Mouse (Mus musculus) cerebellum, postnatal 36 days (tissue): ENCODE data around the gene Coro2b.
A peak's percentile ranks its signal among the peaks of the same experiment; 100 is the strongest.

Experiments used
- DNase-seq, 2 experiments: peaks; one replicate each; pipeline ENCODE4 v3.0.0; 2021 to 2022; ENCODE audit warnings: mixed read lengths in 2 of 2

Coro2b gene

DNA sequence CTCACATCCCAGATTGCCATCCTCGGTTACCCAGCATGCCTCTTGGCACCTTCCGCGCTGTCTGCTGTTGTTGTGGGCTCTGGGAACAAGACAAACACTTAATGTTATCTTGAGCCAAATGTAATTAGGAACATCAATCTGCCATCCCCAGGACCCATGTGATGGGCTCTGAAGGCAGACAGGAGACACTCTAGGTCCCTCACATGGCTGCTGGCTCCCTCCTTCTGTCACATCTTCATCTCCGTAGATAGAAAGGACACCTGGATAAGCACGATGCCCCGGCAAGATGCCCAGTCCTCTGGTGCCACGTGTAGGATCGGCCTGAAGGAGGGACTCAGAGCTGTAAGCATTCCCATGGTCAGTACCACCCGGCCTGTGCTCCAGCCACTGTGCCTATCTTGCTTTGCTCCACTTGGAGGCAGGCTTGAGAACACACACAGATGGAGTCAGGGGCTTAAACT is 2.4 kb upstream of the Coro2b start:
- peak; percentile 54 to 55 for DNase-seq

DNA sequence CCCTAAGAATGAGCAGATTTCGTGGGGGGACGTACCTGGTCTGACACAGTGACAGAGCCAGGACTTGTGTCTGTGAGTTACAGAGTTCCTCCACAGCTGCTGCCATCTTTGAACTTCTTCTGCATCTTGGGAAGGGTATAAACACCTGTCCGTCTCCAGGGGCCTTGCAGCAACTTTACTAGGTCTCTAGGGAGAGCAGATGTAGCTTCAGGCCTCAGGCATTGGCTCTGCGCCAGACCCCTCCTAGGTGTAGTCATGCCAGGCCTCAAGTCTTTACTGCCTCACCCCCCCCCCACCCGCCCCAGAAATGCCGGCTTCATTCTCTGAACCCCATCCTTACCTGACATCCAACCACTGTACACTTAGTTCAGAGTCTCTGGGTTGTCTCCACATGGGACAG is 1.1 kb upstream of the Coro2b start:
- DNase-seq: peak in 1 of 2 experiments; percentile 54

DNA sequence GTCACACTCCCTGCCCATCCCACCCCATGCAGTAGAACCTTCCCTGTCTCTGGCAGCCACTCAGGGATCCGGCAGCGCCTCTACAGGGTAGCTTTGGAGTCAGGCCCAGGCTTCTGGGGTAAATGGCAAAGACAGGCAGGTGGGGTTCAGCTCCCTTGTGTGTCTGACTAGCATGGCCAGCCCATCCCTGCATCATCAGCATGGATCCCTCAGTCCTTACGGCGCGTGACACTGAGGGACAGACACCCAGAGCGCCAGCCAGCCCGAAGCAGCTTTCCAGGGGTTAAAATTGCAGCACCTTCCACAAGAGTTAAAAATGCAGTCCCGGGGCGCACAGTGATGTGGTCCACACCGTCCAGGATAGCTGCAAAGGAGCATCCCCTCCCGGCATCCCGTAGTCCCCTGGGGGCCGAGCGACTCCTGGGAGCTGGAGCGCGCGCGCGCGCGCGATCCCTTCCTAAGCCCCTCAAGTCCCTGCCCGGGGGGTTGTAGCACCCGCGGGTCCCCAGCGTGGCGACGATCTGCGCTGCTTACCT is 657 bp downstream of the Coro2b start:
- peak; percentile 77 to 82 for DNase-seq

DNA sequence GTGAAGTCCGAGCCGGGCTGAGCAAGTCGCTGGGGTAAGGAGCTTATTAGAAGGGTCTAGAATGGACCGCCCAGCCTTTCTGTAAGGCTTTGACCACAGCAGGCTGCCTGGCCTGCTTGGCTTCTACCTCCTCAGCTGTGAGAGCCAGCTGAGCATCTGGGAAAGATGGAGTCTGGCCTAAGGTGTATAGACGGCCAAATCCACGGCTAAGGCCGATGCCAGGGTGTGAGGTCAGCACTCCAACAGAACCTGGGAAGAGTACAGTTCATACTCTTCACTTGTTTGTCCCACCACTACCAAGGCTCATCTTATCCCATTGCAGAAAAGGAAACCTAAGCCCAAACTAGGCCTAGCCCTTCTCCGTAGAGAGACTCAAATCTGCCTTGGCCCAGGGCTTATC is 1.3 kb downstream of the Coro2b start:
- DNase-seq: peak; percentile 54 to 67

DNA sequence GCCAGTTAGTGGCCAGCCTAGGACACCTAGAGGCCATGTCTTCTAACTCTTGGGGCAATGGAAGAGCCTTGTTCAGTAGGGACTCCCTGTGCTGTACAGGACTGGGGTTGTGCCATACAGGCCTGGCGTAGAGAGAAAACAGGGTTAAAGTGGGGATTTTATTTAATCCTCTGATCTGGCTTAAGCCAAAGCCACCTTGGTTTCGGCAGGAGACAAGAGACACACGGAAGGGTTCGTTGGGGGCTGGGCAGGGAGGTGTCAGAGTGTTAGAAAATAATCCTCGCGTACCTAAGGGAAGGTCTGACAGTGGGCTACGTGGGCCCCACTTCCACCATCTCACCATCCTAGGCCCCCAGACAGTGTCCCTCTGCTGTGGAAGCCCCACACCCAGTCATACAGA is 2.2 kb downstream of the Coro2b start:
- no peak for DNase-seq

DNA sequence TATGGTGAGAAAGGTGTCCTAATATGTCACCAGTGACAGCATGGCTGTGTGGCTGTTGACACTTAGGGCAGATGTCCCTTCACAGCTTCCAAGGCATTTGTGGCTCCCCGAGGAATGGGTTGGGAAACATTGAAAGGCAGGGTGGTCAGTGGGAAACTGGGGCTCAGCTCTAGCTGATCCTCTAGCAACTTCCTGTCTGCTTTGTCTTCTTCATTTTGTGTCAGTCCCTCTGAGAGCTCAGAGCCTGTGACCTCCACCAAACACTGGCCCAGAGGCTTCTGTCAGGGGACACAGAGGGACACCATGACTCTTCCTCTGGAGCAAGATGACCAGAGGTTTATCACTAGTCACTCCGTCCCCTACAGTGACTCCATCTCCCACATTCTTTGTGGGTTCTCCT is 2.7 kb downstream of the Coro2b start:
- DNase-seq: no peak

DNA sequence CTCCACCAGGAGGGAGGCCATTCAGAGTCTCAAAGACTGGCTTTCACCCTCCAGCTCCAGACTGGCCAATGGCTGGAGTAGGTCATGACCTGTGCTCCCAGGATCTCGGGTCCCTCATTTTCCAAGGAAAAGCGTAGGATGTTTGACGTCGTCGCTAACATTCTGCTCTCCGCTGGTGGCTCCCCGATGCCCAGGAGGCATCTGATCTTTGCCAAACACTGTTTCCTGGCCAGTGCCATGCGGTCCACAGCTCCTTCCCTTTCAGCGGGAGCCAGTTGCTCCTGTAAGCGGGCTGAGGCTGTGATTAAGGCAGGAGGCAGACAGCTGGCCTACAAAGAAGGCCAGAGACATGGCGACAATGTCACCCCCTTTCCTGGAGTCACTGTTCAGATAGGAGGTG is 4.0 kb downstream of the Coro2b start:
- DNase-seq: no peak

DNA sequence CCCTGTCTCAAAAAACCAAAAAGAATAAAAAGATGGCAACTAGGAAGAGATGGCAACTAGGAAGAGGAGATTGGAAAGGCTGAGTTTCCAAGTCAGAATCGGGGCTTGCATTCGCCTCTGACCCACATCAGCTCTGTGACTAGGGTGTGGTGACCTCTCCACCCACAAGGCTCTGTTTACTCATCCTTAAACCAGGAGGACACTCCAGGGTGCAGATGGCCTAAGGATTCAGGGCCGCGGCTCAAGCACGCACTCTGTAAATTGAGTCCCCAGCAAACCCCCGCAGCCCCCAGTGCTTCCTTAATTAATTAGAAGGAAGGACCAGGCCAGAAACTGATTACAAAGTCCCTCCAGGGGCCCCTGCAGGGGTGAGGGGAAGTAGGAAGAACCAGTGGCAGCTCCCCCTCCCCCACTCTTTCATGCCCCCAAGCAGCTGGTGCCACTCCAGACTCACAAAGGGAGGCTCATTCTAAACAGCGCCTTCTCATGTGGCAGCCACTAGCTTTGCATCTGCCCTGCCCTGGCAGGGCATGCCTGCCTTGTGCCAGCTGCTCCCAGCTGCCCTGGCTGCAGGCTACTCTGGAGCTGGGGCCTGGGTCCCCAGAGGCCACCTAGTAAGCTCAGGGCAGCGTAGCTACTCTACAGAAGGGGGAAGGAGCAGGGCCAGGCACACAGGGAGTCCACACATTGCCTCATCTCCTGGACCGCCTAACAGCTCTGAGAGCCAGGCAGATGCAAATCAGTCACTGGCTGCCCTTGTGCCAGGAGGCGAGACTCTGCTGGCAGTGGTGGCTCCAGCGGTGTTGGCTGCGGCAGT is 5.2 kb downstream of the Coro2b start:
- no peak for DNase-seq

DNA sequence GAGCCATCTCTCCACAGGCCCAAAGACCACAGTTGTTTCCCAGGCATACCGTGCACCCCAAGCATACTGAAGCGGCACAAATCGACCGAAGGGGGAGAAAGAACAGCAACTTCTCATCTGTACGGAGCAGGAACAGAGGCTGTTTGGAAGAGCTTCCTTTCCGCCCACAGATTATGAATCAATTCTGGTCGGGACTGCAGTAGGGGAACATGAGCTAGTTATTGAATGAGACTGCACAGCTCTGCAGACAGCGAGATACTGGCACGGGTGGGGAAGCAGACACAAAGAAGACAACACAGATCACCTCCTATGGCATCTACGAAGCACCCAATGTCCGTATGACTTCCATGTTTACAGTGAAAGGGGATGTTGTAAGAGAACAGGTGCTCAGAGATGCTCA is 8.3 kb downstream of the Coro2b start:
- DNase-seq: no peak

DNA sequence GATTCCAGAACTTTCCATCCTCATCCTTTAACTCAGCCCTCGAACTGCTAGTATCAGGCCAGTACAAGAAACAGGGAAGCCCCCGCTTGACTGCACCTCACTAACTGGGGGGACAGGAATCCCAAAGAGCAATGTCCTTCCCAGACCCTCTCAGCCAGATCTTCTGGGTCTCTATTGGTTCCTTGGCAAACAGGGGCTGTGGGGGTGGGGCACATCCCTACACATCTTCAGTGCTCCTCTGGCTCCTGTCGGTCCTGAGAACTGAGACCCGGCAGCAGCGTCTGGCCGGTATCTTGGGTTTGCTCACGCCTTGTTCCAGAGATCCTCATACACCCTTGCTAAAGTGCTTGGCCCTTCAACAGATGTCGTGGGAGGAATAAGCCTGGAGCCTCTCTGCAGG is 10.0 kb downstream of the Coro2b start:
- no peak for DNase-seq

DNA sequence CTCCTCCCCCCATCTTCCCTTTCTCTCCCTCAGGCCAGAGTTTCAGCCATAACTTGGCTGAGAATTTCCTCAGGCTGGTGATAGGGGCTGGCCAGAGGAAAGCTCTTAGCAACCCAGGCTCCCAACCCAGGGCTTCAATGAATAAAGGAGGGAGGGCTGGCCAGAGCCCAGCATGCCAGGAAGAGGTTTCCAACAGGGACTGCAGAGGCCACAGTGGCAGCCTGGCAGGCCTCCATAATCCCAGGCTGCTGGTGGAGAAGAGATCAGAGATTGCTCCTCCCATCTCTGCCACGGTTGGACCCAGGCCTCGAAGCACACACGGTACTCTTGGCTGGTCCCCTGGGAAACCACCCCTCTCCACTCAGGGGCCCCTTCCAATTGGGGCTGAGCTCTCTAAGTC is 10.4 kb downstream of the Coro2b start:
- DNase-seq: peak; percentile 74 to 80

DNA sequence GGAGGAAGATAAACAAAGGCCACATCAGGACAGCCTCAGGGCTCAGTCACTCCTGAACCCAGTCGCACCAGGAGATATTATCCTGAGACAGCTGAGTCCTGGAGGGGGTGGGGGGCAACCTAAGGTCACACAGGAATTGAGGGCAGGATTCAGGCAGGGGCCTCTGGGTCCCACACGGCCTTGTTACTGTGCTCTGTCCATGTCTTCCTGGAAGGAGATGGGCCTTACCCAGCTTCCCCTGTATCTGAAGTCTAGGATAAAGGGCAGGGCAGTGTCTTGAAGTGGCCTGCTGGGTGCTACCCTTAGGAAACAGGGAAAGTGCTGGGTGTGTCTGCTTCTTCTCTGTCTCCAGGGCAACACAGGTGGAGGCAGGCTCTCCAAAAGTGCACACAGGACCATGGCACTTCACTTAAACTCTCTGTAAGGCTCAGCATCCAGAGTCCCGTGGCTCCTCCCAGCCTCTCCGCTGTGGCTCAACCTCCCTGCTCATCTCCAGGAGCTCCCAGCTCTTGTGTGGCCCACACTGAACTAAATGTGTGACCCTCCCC is 12.0 kb downstream of the Coro2b start:
- no peak for DNase-seq

DNA sequence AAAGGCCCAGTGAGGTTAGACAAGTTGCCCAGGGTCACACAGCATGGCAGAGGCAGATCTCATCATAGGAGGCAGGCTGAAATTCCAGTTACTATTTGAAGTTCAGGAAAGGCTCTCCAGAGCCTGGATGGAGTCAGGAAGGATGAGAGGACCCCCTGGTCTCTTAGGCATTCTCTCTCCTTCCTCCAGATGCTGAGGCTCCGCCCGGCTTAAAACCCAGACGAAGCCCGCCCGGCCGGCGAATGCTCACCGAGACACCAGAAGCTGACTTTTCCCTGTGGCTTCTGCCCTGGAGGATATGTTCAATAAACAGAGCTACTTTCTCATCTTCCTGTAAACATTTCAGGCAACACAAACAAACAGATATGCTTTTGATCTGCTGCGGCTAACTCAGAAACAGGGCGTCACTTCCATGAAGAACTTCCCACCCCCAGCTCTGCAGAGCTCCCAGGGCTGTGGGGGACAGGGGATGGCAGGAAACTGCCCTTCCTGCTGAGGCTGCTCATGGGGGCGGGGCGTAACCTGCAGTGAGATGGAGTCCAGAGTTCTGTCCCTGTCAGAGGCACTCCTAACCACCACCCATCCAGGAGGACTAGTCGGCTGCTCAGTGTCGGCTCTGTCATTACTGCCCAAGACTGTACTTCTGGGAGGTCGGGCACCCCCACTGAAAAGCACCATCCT is 13.9 kb downstream of the Coro2b start:
- DNase-seq: peak in 1 of 2 experiments; percentile 38

DNA sequence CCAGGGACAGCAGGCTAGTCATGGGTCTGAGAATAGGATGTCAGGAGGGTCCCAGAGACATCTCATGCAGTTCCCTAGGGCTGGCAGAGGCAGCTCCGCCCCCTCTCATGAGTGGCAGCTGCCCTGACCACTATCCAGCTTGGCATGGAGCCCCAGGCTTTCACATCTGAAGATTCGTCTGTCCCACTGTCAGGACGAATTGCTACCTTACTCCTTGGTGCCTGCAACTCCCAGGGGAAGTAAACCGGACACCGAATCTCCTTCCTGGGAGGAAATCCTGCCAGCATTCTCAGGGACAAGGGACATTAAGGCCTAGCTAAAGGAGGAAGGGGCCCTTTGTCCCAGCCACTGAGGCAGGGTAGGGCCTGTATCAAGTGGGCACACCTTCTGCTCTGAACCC is 14.6 kb downstream of the Coro2b start:
- DNase-seq: peak in 1 of 2 experiments; percentile 37

DNA sequence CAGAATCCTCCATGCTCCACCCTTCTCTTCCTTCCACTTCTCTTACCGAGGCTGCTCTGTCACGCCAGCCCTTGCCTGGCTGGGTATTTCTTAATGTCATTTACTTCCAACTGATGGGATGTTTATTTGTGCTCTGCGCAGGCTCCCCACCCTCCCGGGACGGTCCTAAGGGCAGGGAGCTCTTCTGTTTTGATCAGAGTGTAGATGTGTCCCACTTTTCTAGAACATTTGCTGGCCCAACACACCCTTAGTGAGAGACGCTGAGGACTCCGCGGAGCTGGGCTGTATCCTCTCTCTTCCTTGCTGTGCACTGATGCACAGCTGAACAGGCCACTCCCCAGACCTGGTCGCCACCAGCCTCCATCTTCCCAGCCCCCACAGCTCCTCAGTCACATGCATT is 15.3 kb downstream of the Coro2b start:
- DNase-seq: no peak

DNA sequence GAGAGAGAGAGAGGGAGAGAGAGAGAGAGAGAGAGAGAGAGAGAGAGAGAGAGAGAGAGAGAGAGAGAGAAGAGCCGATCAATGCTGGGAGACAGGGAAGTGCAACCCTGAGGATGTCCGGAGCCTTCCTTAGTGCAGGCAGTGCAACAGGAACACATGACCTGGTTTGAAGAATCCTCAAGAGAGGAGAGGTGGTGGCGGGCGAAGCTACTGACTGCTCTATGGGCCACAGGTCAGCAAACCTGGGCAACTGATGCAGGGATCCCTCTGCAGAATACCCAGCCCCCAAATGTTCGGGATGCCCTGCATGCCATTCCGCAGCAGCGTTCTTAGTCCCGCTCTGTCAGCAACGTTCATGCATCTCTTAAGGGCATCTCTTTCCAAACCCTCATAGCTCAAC is 15.9 kb downstream of the Coro2b start:
- DNase-seq: no peak

DNA sequence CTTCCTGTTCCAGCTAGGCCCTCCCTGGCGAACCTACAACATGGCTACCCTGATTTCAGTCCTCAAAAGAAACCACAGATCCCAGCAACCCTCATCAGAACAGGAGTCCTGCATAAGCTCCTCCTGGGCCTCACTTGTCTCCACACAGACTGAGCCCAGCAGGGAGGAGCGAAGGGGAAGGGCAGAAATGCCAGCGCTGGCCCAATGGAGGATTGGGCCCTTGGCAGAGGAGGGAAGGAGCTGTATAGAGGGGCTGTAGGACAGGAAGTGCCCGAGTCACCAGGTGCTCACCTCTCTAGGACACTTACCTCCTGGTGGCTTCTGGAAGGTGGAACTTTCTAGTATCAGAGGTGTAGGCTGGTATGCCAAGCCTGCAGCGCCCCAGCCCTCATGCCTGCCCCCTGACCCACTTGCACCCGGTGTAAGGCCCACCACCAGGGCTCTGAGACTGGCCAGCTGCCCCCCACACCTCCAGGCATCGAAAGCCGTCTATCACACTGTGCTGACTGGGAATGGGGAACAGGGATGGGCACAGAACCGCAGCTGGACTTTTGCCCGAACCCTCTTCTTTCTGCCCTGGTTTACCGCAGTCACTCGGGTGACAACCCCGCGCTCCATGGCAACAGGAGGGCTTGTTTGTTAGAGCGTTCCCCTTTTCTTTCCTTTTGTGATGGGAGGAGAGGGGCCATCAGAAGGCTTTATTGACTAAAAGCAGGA is 16.9 kb downstream of the Coro2b start:
- DNase-seq: peak in 1 of 2 experiments; percentile 48

DNA sequence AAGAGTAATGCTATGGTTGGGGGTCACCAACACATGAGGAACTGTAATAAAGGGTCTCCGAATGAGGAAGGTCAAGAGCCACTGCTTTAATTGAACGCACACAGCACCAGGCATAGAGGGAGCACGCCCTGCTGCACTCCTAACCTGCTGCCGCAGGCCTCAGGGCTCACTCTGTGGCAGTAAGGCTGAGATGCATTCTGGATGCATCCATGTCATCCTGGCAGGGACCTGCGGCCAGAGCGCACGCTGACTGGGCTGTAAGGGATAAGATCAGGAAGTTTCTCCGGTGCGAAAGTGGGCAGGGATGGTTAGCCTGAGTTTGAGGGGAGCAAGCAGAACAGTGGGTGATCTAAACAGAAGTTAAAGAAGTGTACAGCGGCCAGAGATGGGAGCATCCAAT is 17.5 kb downstream of the Coro2b start:
- DNase-seq: no peak

DNA sequence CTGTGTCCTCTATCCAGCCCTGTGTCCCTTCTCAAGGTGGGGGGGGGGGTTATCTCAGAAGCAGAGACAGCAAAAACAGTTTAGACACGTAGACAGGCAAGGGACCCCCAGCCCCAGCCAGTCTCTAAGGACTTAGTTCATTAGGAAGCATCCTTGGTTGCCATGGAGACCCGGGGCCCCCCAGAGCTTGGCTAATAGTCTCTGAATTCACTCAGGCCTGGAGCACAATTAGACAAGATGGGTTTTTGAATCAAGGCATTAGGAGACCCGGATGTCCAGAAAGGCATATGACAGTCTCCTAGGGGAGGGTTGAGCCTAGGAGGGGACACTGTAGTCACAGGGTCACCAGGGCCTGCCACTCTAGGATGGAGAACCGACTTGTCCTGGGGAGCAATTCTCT is 18.3 kb downstream of the Coro2b start:
- DNase-seq: no peak

DNA sequence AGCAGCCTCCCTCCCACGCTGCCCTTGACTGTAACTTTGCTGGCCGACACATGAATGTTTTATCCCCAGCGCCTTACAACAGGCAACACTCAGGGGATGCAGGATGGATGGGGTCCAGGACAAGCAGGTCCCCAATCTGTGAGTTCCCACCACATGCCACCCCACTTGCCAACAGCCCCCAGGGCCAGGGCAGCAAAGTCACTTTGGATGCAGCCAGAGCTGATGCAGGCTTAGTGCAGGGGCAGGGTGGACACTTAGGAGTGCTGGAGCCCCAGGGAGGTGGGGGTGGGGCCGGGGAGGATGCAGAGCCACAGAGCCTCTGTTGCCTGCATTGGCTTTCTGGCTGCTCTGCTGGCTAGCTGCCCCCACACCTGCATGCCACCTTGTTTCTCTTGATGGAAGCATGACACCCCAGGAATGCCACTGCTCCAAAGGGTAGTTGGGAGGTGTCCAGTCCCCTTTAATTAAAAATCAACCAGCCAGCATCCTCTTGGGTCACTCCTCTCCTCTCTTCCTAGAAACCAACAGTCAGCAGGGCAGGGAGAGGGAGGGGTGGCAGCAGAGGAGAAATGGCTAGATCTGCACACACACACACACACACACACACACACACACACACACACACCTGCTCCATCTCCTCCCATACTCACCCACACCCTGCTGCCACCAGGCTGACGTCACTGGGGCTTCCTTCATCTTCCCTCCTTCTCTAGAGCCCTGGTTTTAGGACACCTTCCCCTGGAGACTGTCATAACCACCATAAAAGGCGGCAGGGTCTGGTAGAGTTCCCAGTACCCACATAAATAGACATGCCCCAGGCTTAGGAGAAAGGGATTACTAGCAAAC is 19.5 kb downstream of the Coro2b start:
- DNase-seq: peak in 1 of 2 experiments; percentile 34

DNA sequence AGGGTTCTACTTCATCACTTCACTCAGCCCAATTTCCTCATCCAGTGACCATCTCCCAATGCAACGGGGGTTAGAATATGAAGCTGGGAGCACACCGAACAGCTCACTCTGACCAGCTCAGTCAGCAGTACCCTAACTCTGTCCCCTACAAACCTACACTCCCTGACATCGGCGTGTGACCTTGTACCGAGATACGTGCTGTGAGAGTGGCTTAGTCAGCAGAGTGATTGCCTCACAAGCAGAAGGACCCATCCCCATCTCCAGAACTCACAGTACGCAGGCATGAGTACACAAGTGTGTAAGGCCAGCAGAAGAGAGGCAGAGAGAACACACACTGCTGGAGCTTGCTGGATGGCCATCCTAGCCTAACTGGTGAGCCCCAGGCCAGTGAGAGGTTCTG is 21.7 kb downstream of the Coro2b start:
- no peak for DNase-seq

DNA sequence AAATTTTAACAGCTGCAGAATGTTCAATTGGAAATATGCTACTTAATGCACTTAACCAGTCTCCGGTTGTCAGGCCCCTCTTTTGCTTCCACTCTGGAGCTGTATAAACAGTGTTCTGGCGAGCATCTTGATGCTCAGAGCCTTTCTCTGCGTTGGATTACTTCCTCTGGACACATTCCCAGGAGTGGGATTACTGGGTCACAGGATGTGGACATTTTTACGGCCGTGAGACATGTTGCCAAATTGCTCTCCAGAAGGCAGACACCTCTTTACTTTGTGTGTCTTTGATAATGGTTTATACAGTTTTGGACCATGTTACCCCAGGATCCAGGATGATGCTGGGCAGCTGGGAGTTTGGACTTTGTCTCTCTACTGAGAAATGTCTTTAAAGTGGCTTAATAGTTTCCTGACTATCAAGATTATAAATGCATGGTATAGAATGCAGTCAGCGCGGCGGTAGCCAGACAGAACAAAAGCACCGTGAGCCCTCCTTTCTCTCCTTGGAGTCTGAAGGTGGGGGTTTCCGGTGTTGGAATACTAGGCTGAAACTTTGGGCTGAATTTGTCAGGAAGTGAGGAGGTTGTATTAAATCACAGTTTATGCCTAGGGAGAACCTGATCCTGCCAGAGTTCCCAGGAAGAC is 23.2 kb downstream of the Coro2b start:
- DNase-seq: peak in 1 of 2 experiments; percentile 67
